Comparison of ENCODE assay signal across 12 mouse cellular contexts in the genomic region with DNA sequence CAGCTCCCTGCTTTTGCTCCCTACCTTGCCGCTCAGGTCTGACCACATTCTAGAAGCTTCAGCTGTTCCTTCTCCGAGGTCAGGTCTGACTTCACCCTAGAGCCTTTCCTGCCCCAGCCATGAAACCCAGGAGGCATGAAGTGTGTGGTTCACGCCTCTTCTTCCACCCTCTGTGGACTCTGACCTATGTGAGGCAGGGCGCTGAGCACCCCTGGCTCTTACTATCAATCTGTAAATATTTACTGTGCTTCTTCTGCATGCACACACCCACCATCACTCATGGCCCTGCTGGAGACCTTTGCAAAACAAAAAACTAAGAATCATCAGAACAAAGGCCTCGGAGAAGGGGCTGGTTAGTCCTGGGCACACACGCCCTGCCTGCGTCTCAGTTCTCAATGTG. TPM values are rescaled to one million over a fixed set of nuclear protein-coding genes. Genes with fewer than 3 reads are reported as not detected.
DNase-seq lines count a peak whose midpoint lies in the region; ATAC-seq and TF ChIP-seq lines count a peak whose summit lies in the region.
"Had no signal": no experiment of that assay in that cellular context is flagged by ENCODE, and none has a peak within 500 bp of the region (broad histone marks: within the 10 kb centered on the region; RNA-seq: fewer than 3 reads in every experiment).

No protein-coding gene starts in this region.

- H3K9ac ChIP-seq in forebrain, embryonic 14.5 days (ENCODE audit: low read length): no peak overlapping the region
- H3K9ac ChIP-seq in liver, embryonic 14.5 days (replicated peaks): no peak overlapping the region
- no peak overlapping the region for H3K9ac ChIP-seq in forebrain, embryonic 11.5 days (ENCODE audit: low read length)

- H3K4me2 ChIP-seq in forebrain, embryonic 14.5 days (ENCODE audit: low read length): no peak overlapping the region
- H3K4me2 ChIP-seq in liver, embryonic 14.5 days (ENCODE audit: low read depth): peak overlapping the region; percentile 33
- no peak overlapping the region for H3K4me2 ChIP-seq in forebrain, embryonic 11.5 days (ENCODE audit: low read depth, low read length, severe bottlenecking)

- H3K9me3 ChIP-seq in forebrain, embryonic 10.5 days: no peaks in the 10 kb centered on the region
- H3K9me3 ChIP-seq in forebrain, embryonic 14.5 days (replicated peaks; ENCODE audit: control insufficient read depth, low read length): no peaks in the 10 kb centered on the region
- H3K9me3 ChIP-seq in E14TG2a.4 (ENCODE audit: low read length): no peaks in the 10 kb centered on the region
- H3K9me3 ChIP-seq in liver, embryonic 14.5 days (ENCODE audit: control insufficient read depth, low read length): no peaks in the 10 kb centered on the region
- H3K9me3 ChIP-seq in forebrain, embryonic 11.5 days (ENCODE audit: control insufficient read depth, low read length): no peaks in the 10 kb centered on the region

- TF ChIP-seq CTCF in E14TG2a.4 (conservative IDR thresholded peaks at IDR 0.05; ENCODE audit: low read length): no peak
- TF ChIP-seq CTCF in kidney, adult 2 months (conservative IDR thresholded peaks at IDR 0.05; ENCODE audit: insufficient read depth, insufficient read length, low read depth, low read length): no peak
- TF ChIP-seq CTCF in liver, embryonic 14.5 days (IDR thresholded peaks at IDR 0.05; ENCODE audit: low read depth): no peak
- no peak for TF ChIP-seq CTCF in gastrocnemius, adult 2 months (IDR thresholded peaks at IDR 0.05)
- TF ChIP-seq CTCF in thymus, adult 2 months (IDR thresholded peaks at IDR 0.05; ENCODE audit: borderline replicate concordance, control insufficient read depth, extremely low read depth, insufficient read depth, low read length, poor library complexity): no peak

- ATAC-seq in forebrain, embryonic 14.5 days: no peak
- ATAC-seq in liver, embryonic 14.5 days (ENCODE audit: insufficient read depth): peak; percentile 63
- no peak for ATAC-seq in forebrain, embryonic 11.5 days (replicated peaks; ENCODE audit: low FRiP score)

- intact Hi-C loops in gastrocnemius, adult 2 months (cut with DNase I): loop anchor here (5.0 kb wide), 1 partner anchor 81 kb away; no protein-coding TSS in a partner anchor

- peaks cover 43% of the 10 kb centered on the region for H3K4me1 ChIP-seq in forebrain, embryonic 10.5 days
- peaks cover 7% of the 10 kb centered on the region for H3K4me1 ChIP-seq in forebrain, embryonic 14.5 days (ENCODE audit: control insufficient read depth, insufficient read depth, low read length)
- H3K4me1 ChIP-seq in E14TG2a.4 (replicated peaks; ENCODE audit: low read depth, low read length): peaks cover 87% of the 10 kb centered on the region
- peaks cover 4% of the 10 kb centered on the region; the same call in 1 of the 2 replicates for H3K4me1 ChIP-seq in kidney, adult 2 months (ENCODE audit: control insufficient read depth, insufficient read depth, low read length)
- peaks cover 0 to 11% of the 10 kb centered on the region in 2 experiments; a peak in 2 of 4 replicates for H3K4me1 ChIP-seq in liver, embryonic 14.5 days (replicated peaks; ENCODE audit: control insufficient read depth in 2 of 2, insufficient read depth in 2 of 2, low read length in 1 of 2)
- peaks cover 2% of the 10 kb centered on the region; the same call in 1 of the 2 replicates for H3K4me1 ChIP-seq in forebrain, embryonic 11.5 days (replicated peaks; ENCODE audit: control insufficient read depth, insufficient read depth, low read length)
- no peaks in the 10 kb centered on the region for H3K4me1 ChIP-seq in thymus, adult 2 months (replicated peaks; ENCODE audit: control insufficient read depth, insufficient read depth, low read length)

- H3K27me3 ChIP-seq in forebrain, embryonic 10.5 days (ENCODE audit: poor library complexity, severe bottlenecking): peaks cover 13% of the 10 kb centered on the region
- H3K27me3 ChIP-seq in forebrain, embryonic 14.5 days (replicated peaks; ENCODE audit: control insufficient read depth, insufficient read depth, low read length): no peaks in the 10 kb centered on the region
- H3K27me3 ChIP-seq in E14TG2a.4 (ENCODE audit: insufficient read depth, low read length): no peaks in the 10 kb centered on the region
- no peaks in the 10 kb centered on the region for H3K27me3 ChIP-seq in kidney, adult 2 months (replicated peaks; ENCODE audit: control insufficient read depth, insufficient read depth, low read length)
- no peaks in the 10 kb centered on the region for H3K27me3 ChIP-seq in liver, embryonic 14.5 days (ENCODE audit: control insufficient read depth, insufficient read depth, low read length)
- H3K27me3 ChIP-seq in forebrain, embryonic 11.5 days (ENCODE audit: control insufficient read depth, insufficient read depth, low read length): no peaks in the 10 kb centered on the region
- no peaks in the 10 kb centered on the region; the same call in 1 of the 2 replicates for H3K27me3 ChIP-seq in thymus, adult 2 months (ENCODE audit: control insufficient read depth, insufficient read depth, low read length)

- WGBS in forebrain, embryonic 10.5 days: 80% methylated on average over 7 of the region's 7 CpGs
- WGBS in forebrain, embryonic 14.5 days: 72% methylated on average over 7 of the region's 7 CpGs
- WGBS in kidney, adult 2 months: 52% methylated on average over 7 of the region's 7 CpGs
- WGBS in liver, embryonic 14.5 days (ENCODE audit: insufficient replicate concordance): 52% methylated on average over 7 of the region's 7 CpGs
- WGBS in forebrain, embryonic 11.5 days: 79% methylated on average over 7 of the region's 7 CpGs
- 82% methylated on average over 7 of the region's 7 CpGs for whole genome bisulfite sequencing in thymus, adult 2 months

- TF ChIP-seq EP300 in liver, embryonic 14.5 days (IDR thresholded peaks at IDR 0.05; ENCODE audit: low read depth): no peak

- TF ChIP-seq POLR2A in kidney, adult 2 months (IDR thresholded peaks at IDR 0.05; ENCODE audit: low read depth, low read length): no peak
- TF ChIP-seq POLR2A in thymus, adult 2 months (IDR thresholded peaks at IDR 0.05; ENCODE audit: control insufficient read depth, extremely low read depth, insufficient read depth, low read length, poor library complexity): no peak

- H3K36me3 ChIP-seq in forebrain, embryonic 10.5 days (replicated peaks): no peaks in the 10 kb centered on the region
- H3K36me3 ChIP-seq in forebrain, embryonic 14.5 days (ENCODE audit: control insufficient read depth, insufficient read depth, low read length): no peaks in the 10 kb centered on the region
- H3K36me3 ChIP-seq in E14TG2a.4 (ENCODE audit: insufficient read depth, low read length): peaks cover 10% of the 10 kb centered on the region
- no peaks in the 10 kb centered on the region for H3K36me3 ChIP-seq in kidney, adult 2 months (ENCODE audit: control insufficient read depth, insufficient read depth, low read length)
- H3K36me3 ChIP-seq in liver, embryonic 14.5 days (replicated peaks; ENCODE audit: control insufficient read depth, insufficient read depth, low read depth): no peaks in the 10 kb centered on the region
- H3K36me3 ChIP-seq in forebrain, embryonic 11.5 days (ENCODE audit: control insufficient read depth, insufficient read depth, low read length): no peaks in the 10 kb centered on the region
- H3K36me3 ChIP-seq in thymus, adult 2 months (ENCODE audit: control insufficient read depth, insufficient read depth, low read length): no peaks in the 10 kb centered on the region

- DNase-seq in forebrain, embryonic 10.5 days (ENCODE audit: extremely low spot score, low spot score): no peak
- no peak for DNase-seq in forebrain, embryonic 14.5 days (ENCODE audit: low spot score)
- peak; percentile 67 for DNase-seq in kidney, adult 2 months
- DNase-seq in liver, embryonic 14.5 days (ENCODE audit: low read depth in 3 of 3, low spot score in 3 of 3): peak in 1 of 3 experiments; percentile 12
- no peak for DNase-seq in forebrain, embryonic 11.5 days (ENCODE audit: low spot score)
- no peak for DNase-seq in gastrocnemius, adult 2 months
- no peak for DNase-seq in thymus, adult 2 months
- DNase-seq: adrenal gland, postnatal 25 days; cerebellum, adult 11 months; gastrocnemius, postnatal 25 days; thymus, postnatal 36 days had no signal

- peak overlapping the region; percentile 60 for H3K27ac ChIP-seq in forebrain, embryonic 10.5 days
- no peak overlapping the region for H3K27ac ChIP-seq in forebrain, embryonic 14.5 days (ENCODE audit: low read depth, low read length)
- H3K27ac ChIP-seq in kidney, adult 2 months (ENCODE audit: insufficient read depth, low read depth, low read length): no peak overlapping the region
- no peak overlapping the region for H3K27ac ChIP-seq in liver, embryonic 14.5 days
- no peak overlapping the region for H3K27ac ChIP-seq in forebrain, embryonic 11.5 days (ENCODE audit: low read depth, low read length)
- H3K27ac ChIP-seq in gastrocnemius, adult 2 months: no peak overlapping the region
- no peak overlapping the region for H3K27ac ChIP-seq in thymus, adult 2 months (ENCODE audit: control insufficient read depth, insufficient read depth, low read length)

- H3K4me3 ChIP-seq in forebrain, embryonic 10.5 days: no peak overlapping the region
- H3K4me3 ChIP-seq in forebrain, embryonic 14.5 days (ENCODE audit: low read depth, low read length): no peak overlapping the region
- peak overlapping the region; percentile 82 for H3K4me3 ChIP-seq in E14TG2a.4 (replicated peaks; ENCODE audit: low read length)
- H3K4me3 ChIP-seq in kidney, adult 2 months (ENCODE audit: insufficient read depth, low read depth, low read length): no peak overlapping the region
- H3K4me3 ChIP-seq in liver, embryonic 14.5 days (ENCODE audit: insufficient read depth in 1 of 2, low read depth in 2 of 2, low read length in 2 of 2): peak overlapping the region in 1 of 2 experiments; percentile 32; a peak in 2 of 4 replicates
- no peak overlapping the region for H3K4me3 ChIP-seq in forebrain, embryonic 11.5 days (ENCODE audit: low read depth, low read length)
- H3K4me3 ChIP-seq in gastrocnemius, adult 2 months: no peak overlapping the region
- H3K4me3 ChIP-seq in thymus, adult 2 months (ENCODE audit: control insufficient read depth, insufficient read depth, low read length): no peak overlapping the region

RNA-seq across cellular contexts. Expression of a gene that starts 31.6 kb away (rescaled TPM):
- polyA plus RNA-seq in forebrain, embryonic 10.5 days (2016; fragmentation: Nextera tagmentation; extraction: Ambion mirVana): 35.8 and 39.0 TPM in 2 replicates
- 186 and 229 TPM in 2 replicates for polyA plus RNA-seq in forebrain, embryonic 14.5 days (2014; fragmentation: Nextera tagmentation; extraction: Ambion mirVana)
- polyA plus RNA-seq in kidney, adult 2 months (2012; rRNA removed): 18.7 and 20.3 TPM in 2 replicates
- polyA plus RNA-seq in liver, embryonic 14.5 days (2012; rRNA removed): 9.1 and 9.9 TPM in 2 replicates
- 7.2 and 8.5 TPM in 2 replicates for polyA plus RNA-seq in liver, embryonic 14.5 days (2014; fragmentation: Nextera tagmentation; extraction: Ambion mirVana)
- polyA plus RNA-seq in forebrain, embryonic 11.5 days (2014; fragmentation: Nextera tagmentation; extraction: Ambion mirVana): 68.2 and 77.6 TPM in 2 replicates
- 10 to 100 TPM; 48.2 to 78.6 TPM for total RNA-seq in gastrocnemius, adult 2 months (2021)
- polyA plus RNA-seq in thymus, adult 2 months (2012; rRNA removed): 13.4 and 20.5 TPM in 2 replicates
